Mouse (Mus musculus) brain, embryonic 14.5 days (tissue): ENCODE results near the gene Timp3.

ENCODE experiments used
- CTCF ChIP-seq: fragments of 200-500 bp; IDR thresholded peaks from 2 replicates; pipeline ENCODE4 v1.5.1; 2012; ENCODE audit warnings: inconsistent platforms, mild to moderate bottlenecking, moderate library complexity, borderline replicate concordance; ENCODE audit not compliant: insufficient read depth, insufficient read length; ENCODE audit errors: extremely low read depth
- POLR2A ChIP-seq: fragments of 200-500 bp; IDR thresholded peaks from 2 replicates; pipeline ENCODE4 v1.6.1; 2012; ENCODE audit warnings: mild to moderate bottlenecking, inconsistent platforms, borderline replicate concordance; ENCODE audit not compliant: poor library complexity, insufficient read depth, insufficient read length, severe bottlenecking; ENCODE audit errors: extremely low read depth

DNA sequence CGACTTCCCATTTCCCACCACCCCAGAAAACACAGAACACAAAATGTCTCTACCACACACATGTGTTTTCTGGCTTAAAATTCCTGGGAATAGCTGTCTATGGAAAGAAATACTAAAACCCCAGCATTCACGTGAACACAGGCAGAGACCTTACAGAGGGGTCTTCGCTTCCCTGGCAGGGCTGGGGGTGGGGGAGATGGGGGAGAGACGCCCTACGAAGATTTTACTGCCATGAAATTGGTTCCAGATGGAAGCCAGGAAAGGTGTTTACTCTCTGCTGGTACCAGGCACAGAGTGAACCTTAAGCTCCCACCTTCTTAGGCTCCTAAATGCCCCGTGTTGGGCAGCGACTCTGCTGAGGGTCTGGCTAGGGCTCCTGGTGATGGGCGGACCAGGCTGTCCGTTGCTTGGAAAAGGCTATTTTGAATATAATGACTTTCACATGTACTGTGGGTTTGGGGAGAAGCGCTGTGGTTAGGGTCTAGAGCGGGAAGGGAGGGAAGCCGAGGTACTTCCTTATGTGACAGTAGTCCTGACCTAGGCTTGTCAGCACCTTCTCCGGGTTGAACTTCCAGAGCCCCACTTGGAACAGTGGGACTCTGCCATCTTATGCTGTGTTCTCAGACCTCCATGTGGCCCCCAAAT lies 4.6 kb upstream of the Timp3 start:
- TF ChIP-seq POLR2A (no peak), CTCF (no peak)
